Mouse (Mus musculus) limb, embryonic 13.5 days (tissue): ENCODE measurements around the gene Plod2. TPM values are rescaled to one million over a fixed set of nuclear protein-coding genes. Genes with fewer than 3 reads are reported as not detected.

Experiments used
- ATAC-seq: fragments of 200-750 bp; cut with Nextera tagmentation; 2 replicates; pipeline ENCODE4 v1.8.0; 2017; ENCODE audit warnings: low read depth, moderate number of reproducible peaks, moderate TSS enrichment; ENCODE audit not compliant: low FRiP score
- H3K27ac ChIP-seq: fragments of 300-500 bp; sonication (generic); 2 replicates; pipeline ENCODE4 v1.5.1; 2015; ENCODE audit warnings: inconsistent platforms, mild to moderate bottlenecking, moderate library complexity
- H3K27me3 ChIP-seq: fragments of 300-500 bp; sonication (generic); 2 replicates; pipeline ENCODE4 v1.6.1; 2015; ENCODE audit warnings: mild to moderate bottlenecking, inconsistent platforms
- H3K36me3 ChIP-seq: fragments of 300-500 bp; sonication (generic); 2 replicates; pipeline ENCODE4 v1.6.1; 2015; ENCODE audit warnings: inconsistent platforms, mild to moderate bottlenecking, moderate library complexity
- H3K4me1 ChIP-seq: fragments of 300-500 bp; sonication (generic); 2 replicates; pipeline ENCODE4 v1.6.1; 2015; ENCODE audit warnings: inconsistent platforms
- H3K4me2 ChIP-seq: fragments of 300-500 bp; sonication (generic); replicated peaks from 2 replicates; pipeline ENCODE4 v1.6.1; 2015; ENCODE audit warnings: inconsistent platforms, mild to moderate bottlenecking, moderate library complexity
- H3K4me3 ChIP-seq: fragments of 300-500 bp; sonication (generic); 2 replicates; pipeline ENCODE4 v1.5.1; 2015; ENCODE audit warnings: moderate library complexity, mild to moderate bottlenecking, inconsistent platforms
- H3K9ac ChIP-seq: fragments of 300-500 bp; sonication (generic); 2 replicates; pipeline ENCODE4 v1.6.1; 2015; ENCODE audit warnings: mild to moderate bottlenecking, inconsistent platforms
- H3K9me3 ChIP-seq: fragments of 300-500 bp; sonication (generic); 2 replicates; pipeline ENCODE4 v1.6.1; 2016; ENCODE audit warnings: inconsistent platforms
- WGBS: fragments of 180-500 bp; shearing (Covaris S2); methylation state at CpG from one replicate; pipeline ENCODE4 v1.1.7; 2015; 5-methylcytosine and 5-hydroxymethylcytosine counted together
- polyA plus RNA-seq: library from polyadenylated mRNA; unstranded; fragments of >200 nt; fragmentation: Nextera tagmentation; extraction: Ambion mirVana; gene quantifications from 2 replicates; pipeline ENCODE4 v1.2.1, GENCODE M21; 2015

Gene Plod2
- polyA plus RNA-seq, 1 experiment from 2014 or later, result 62.8 TPM

DNA sequence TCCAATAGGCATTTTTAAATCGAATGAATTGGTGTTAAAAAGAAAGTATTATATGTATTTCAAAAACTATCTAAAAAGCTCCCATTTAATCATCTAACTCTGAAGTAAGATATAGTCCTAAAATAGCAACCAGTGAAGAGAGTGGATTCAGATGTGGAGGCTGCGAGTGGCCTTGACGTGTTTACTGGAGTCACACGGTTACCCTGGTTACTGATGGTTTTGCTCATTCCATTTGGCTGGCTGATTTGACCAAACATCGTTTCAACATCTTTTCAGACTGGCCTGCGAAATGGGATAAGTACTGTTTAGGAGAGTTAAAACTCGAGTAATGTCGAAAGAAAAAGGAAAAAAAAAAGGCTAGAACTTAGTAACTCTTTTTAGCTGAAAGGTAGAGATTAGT lies 71.2 kb downstream of the Plod2 start:
- no peaks in the 10 kb centered on the region for H3K4me1 ChIP-seq
- no peaks in the 10 kb centered on the region for H3K9me3 ChIP-seq
- no peak overlapping the region for H3K4me2 ChIP-seq
- H3K27ac ChIP-seq, result no peak overlapping the region
- H3K27me3 ChIP-seq, result no peaks in the 10 kb centered on the region
- 77% methylated on average over 8 of the region's 8 CpGs for WGBS
- H3K36me3 ChIP-seq, result peaks cover 5% of the 10 kb centered on the region; the same call in 1 of the 2 replicates
- H3K9ac ChIP-seq, result no peak overlapping the region
- no peak for ATAC-seq
- no peak overlapping the region for H3K4me3 ChIP-seq

DNA sequence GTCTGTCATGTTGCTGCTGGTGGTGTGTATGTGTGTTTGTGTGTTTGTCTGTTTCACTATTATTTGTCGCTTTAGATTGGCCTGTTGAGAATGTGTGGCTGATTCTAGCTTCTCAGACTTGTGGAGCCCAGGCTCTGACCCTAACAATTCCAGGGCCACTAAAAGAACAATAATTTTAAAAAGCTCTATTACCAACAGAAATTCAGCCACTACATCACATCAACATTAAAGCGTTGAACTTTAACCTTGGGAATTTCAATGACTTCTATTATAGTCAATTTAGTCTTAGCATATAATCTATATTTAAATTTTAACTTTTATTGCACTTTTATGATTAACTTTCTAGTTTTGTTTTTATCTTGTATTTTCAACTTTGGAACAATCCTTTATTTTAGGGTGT lies 74.4 kb downstream of the Plod2 start:
- Histone ChIP-seq H3K9me3 (peaks cover 4% of the 10 kb centered on the region; the same call in 1 of the 2 replicates), H3K4me3 (no peak overlapping the region), H3K9ac (no peak overlapping the region), H3K27me3 (no peaks in the 10 kb centered on the region), H3K36me3 (no peaks in the 10 kb centered on the region), H3K4me1 (no peaks in the 10 kb centered on the region), H3K4me2 (no peak overlapping the region), H3K27ac (no peak overlapping the region)
- WGBS, result 94% methylated on average over 2 of the region's 2 CpGs
- ATAC-seq, result no peak

DNA sequence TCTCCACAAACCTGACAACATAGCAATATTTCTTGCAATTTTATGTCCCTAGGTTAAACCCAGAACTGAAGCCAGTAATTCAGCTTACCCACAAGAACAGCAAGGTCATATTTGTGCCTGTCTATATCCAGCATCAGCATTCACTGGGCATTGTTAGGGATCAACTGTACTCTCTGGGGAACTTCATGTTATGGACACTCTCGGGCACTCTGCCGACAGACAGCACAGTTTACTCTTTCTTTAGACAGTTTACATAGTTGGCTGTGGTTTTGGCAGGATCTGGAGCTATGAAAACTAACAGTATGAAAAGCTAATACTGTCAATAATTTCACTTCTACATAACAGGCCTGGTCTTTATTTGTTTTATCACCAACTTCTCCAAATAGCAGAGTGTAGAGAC lies 75.4 kb downstream of the Plod2 start:
- Histone ChIP-seq H3K9ac (no peak overlapping the region), H3K4me2 (no peak overlapping the region), H3K4me3 (no peak overlapping the region), H3K4me1 (no peaks in the 10 kb centered on the region), H3K36me3 (no peaks in the 10 kb centered on the region), H3K9me3 (peaks cover 4% of the 10 kb centered on the region; the same call in 1 of the 2 replicates), H3K27ac (no peak overlapping the region), H3K27me3 (no peaks in the 10 kb centered on the region)
- no peak for ATAC-seq
- WGBS, result 77% methylated on average over 2 of the region's 2 CpGs

DNA sequence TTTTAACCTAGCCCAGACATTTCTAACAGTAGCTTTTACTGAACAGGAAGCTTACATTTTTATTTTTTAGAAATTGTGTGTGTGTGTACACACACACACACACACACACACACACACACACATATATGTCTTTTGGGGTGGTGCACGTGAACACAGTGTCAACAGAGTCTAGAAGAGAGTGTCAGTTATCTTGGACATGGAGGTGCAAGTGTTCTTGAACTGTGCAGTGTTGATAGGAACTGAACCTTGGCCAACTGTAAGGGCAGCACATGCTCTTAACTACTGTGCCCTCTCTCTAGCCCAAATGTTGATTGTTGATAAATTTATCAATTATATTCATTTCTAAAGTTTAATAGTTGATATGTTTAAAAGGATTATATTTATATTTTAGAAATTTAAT lies 78.1 kb downstream of the Plod2 start:
- Histone ChIP-seq H3K27ac (no peak overlapping the region), H3K9me3 (peaks cover 6% of the 10 kb centered on the region), H3K4me2 (no peak overlapping the region), H3K36me3 (no peaks in the 10 kb centered on the region), H3K27me3 (no peaks in the 10 kb centered on the region), H3K4me3 (no peak overlapping the region), H3K9ac (no peak overlapping the region), H3K4me1 (no peaks in the 10 kb centered on the region)
- WGBS, result 71% methylated on average over 1 of the region's 1 CpGs
- no peak for ATAC-seq

- peaks cover 6% of the 10 kb centered on the region for H3K9me3 ChIP-seq
- no peak for ATAC-seq
- H3K36me3 ChIP-seq, result no peaks in the 10 kb centered on the region
- H3K4me1 ChIP-seq, result no peaks in the 10 kb centered on the region
- H3K4me3 ChIP-seq, result no peak overlapping the region
- no peak overlapping the region for H3K27ac ChIP-seq
- H3K4me2 ChIP-seq, result no peak overlapping the region
- H3K9ac ChIP-seq, result no peak overlapping the region
- 65% methylated on average over 3 of the region's 3 CpGs for WGBS
- no peaks in the 10 kb centered on the region for H3K27me3 ChIP-seq
Measured at GRCm38 (mm10) chr9:92621246-92621645, 79.2 kb downstream of the Plod2 start.

DNA sequence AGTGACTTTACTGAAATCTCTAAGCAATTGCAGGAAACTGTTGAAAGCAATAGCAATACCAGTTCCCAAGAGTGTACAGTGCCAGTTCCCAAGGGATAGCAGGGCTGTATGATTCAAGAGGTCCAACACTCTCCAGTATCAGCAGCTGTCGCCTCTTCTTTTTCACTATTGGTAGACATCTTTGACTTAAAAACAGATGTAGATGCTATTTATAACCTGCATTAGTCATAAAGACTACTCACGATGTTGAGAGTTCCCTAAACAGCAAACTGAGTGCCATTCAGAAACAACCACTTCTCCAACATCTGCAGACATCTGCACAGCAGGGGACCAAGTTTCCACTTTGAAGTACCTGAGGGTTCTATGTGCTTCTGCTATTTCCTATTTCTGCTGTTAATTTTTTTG lies 79.9 kb downstream of the Plod2 start:
- Histone ChIP-seq H3K9me3 (peaks cover 6% of the 10 kb centered on the region), H3K4me3 (no peak overlapping the region), H3K4me1 (no peaks in the 10 kb centered on the region), H3K9ac (no peak overlapping the region), H3K27ac (no peak overlapping the region), H3K36me3 (no peaks in the 10 kb centered on the region), H3K27me3 (no peaks in the 10 kb centered on the region), H3K4me2 (no peak overlapping the region)
- no peak for ATAC-seq
- 54% methylated on average over 2 of the region's 2 CpGs for WGBS

DNA sequence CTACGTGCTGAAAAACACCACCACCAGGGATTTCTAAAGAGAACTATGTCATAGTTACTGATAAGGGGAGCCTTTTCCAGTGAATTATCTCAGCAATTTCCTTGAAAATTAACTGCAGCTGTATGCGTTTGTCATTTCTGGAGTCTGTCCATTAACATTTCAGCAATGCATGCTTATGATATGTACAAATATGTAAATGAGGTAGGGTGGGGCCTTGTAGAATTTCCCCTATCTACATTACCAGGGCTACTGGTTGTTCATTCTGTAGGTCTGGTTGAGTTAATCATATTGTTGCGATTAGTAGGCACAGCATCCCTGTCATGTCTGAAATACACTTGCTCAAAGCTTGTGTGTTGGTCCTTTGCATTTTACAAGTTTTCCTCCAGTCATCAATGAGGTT lies 92.8 kb downstream of the Plod2 start:
- no peak overlapping the region for H3K9ac ChIP-seq
- no peaks in the 10 kb centered on the region for H3K36me3 ChIP-seq
- no peak for ATAC-seq
- H3K27me3 ChIP-seq, result no peaks in the 10 kb centered on the region
- 0 out of 2 replicates have a peak, but pooled peaks cover 3% of the 10 kb centered on the region for H3K4me1 ChIP-seq
- H3K9me3 ChIP-seq, result no peaks in the 10 kb centered on the region; the same call in 1 of the 2 replicates
- no peak overlapping the region for H3K27ac ChIP-seq
- no peak overlapping the region for H3K4me2 ChIP-seq
- no peak overlapping the region for H3K4me3 ChIP-seq
- 83% methylated on average over 3 of the region's 3 CpGs for WGBS

GRCm38 (mm10) chr9:92639200-92639897 lies 97.3 kb downstream of the Plod2 start:
- no peak for ATAC-seq
- H3K4me2 ChIP-seq, result no peak overlapping the region
- H3K36me3 ChIP-seq, result no peaks in the 10 kb centered on the region
- H3K27ac ChIP-seq, result no peak overlapping the region
- 0 out of 2 replicates have a peak, but pooled peaks cover 3% of the 10 kb centered on the region for H3K4me1 ChIP-seq
- H3K4me3 ChIP-seq, result no peak overlapping the region
- 77% methylated on average over 6 of the region's 6 CpGs for WGBS
- no peak overlapping the region for H3K9ac ChIP-seq
- no peaks in the 10 kb centered on the region for H3K27me3 ChIP-seq
- no peaks in the 10 kb centered on the region for H3K9me3 ChIP-seq

- Histone ChIP-seq H3K27me3 (no peaks in the 10 kb centered on the region), H3K9me3 (peaks cover 6% of the 10 kb centered on the region; the same call in 1 of the 2 replicates), H3K27ac (no peak overlapping the region), H3K4me2 (no peak overlapping the region), H3K4me3 (no peak overlapping the region), H3K9ac (no peak overlapping the region), H3K4me1 (no peaks in the 10 kb centered on the region), H3K36me3 (no peaks in the 10 kb centered on the region)
- WGBS, result 72% methylated on average over 1 of the region's 1 CpGs
- ATAC-seq, result no peak
Measured at GRCm38 (mm10) chr9:92641717-92642116, 99.7 kb downstream of the Plod2 start.

Other genes with a start within 250 kb of the Plod2 start
- gene 1700057G04Rik, start 232.8 kb upstream of the Plod2 start, polyA plus RNA-seq, result not detected in 2 replicates
- 2.1 and 2.7 TPM in 2 replicates for gene Plscr4, start 84.8 kb upstream of the Plod2 start, polyA plus RNA-seq